Mouse (Mus musculus) G1E (cell line): ENCODE measurements around the gene Gm5148. TPM values are rescaled to one million over a fixed set of nuclear protein-coding genes. Genes with fewer than 3 reads are reported as not detected.

Experiments used
- ATAC-seq: 2 replicates; pipeline ENCODE4 v1.8.0; 2016; ENCODE audit warnings: mild to moderate bottlenecking; ENCODE audit not compliant: insufficient number of reproducible peaks, poor library complexity, low FRiP score, severe bottlenecking; ENCODE audit errors: extremely low read depth
- DNase-seq: peaks from one replicate; pipeline ENCODE4 v3.0.0; 2012; ENCODE audit warnings: low spot score
- H3K27me3 ChIP-seq: 2 replicates; pipeline ENCODE4 v1.6.1; 2012; ENCODE audit warnings: mild to moderate bottlenecking, low read length, inconsistent platforms; ENCODE audit not compliant: insufficient read depth
- H3K36me3 ChIP-seq: replicated peaks from 2 replicates; pipeline ENCODE3; 2012; ENCODE audit warnings: mild to moderate bottlenecking, inconsistent platforms
- H3K4me1 ChIP-seq: 2 replicates; pipeline ENCODE4 v1.6.1; 2012; ENCODE audit warnings: low read depth, low read length, inconsistent platforms, mixed read lengths; ENCODE audit not compliant: insufficient read depth
- H3K4me3 ChIP-seq: 2 replicates; pipeline ENCODE4 v1.5.1; 2012; ENCODE audit warnings: low read depth, mild to moderate bottlenecking, inconsistent platforms, low read length, moderate library complexity, mixed read lengths
- H3K9me3 ChIP-seq: replicated peaks from 2 replicates; pipeline ENCODE4 v1.6.1; 2012; ENCODE audit warnings: inconsistent platforms
- CTCF ChIP-seq: IDR thresholded peaks from 2 replicates; pipeline ENCODE4 v1.5.1; 2012; ENCODE audit warnings: low read depth, low read length, inconsistent platforms, mixed read lengths
- GATA1 ChIP-seq: IDR thresholded peaks from 2 replicates; pipeline ENCODE4 v1.6.1; 2012; ENCODE audit warnings: borderline replicate concordance, low read length, inconsistent platforms, mixed read lengths
- GATA2 ChIP-seq: IDR thresholded peaks from 2 replicates; pipeline ENCODE4 v1.6.1; 2012; ENCODE audit warnings: low read depth, low read length, inconsistent platforms, borderline replicate concordance
- POLR2AphosphoS5 ChIP-seq: IDR thresholded peaks from 2 replicates; pipeline ENCODE4 v1.6.1; 2012; ENCODE audit warnings: low read depth, low read length, inconsistent platforms; ENCODE audit not compliant: insufficient replicate concordance
- TAL1 ChIP-seq: conservative IDR thresholded peaks from 2 replicates; pipeline ENCODE4 v1.6.1; 2012; ENCODE audit warnings: low read depth, low read length, inconsistent platforms, mixed read lengths
- polyA plus RNA-seq: library from polyadenylated mRNA; stranded (reverse); fragments of >175 nt; gene quantifications from 2 replicates; pipeline ENCODE4 v1.2.3, GENCODE M21; 2012
- total RNA-seq, 2 experiments: library from RNA; stranded (forward) in 1 of 2; stranded (reverse) in 1 of 2; fragments of 200-1000 nt in 1 of 2; fragments of >200 nt in 1 of 2; fragmentation: Nextera tagmentation in 1 of 2; gene quantifications; 2 replicates each; pipeline ENCODE4 v1.2.3; 2014 to 2017

Gene Gm5148
- total and polyA plus RNA-seq, 3 experiments, result 0.13 to 19.8 TPM; not detected in 1

- no peak for TF ChIP-seq GATA2
- H3K4me3 ChIP-seq, result no peak overlapping the region
- H3K27me3 ChIP-seq, result peaks cover 9% of the 10 kb centered on the region; the same call in 1 of the 2 replicates
- peaks cover 63% of the 10 kb centered on the region for H3K4me1 ChIP-seq
- DNase-seq (no peak), ATAC-seq (no peak)
- no peaks in the 10 kb centered on the region for H3K36me3 ChIP-seq
- H3K9me3 ChIP-seq, result 0 out of 2 replicates have a peak, but pooled peaks cover 2% of the 10 kb centered on the region
Measured at GRCm38 (mm10) chr3:37757613-37758012, 33.3 kb upstream of the Gm5148 start.

- 0 out of 2 replicates have a peak, but pooled peaks cover 2% of the 10 kb centered on the region for H3K9me3 ChIP-seq
- H3K36me3 ChIP-seq, result no peaks in the 10 kb centered on the region
- H3K4me3 ChIP-seq, result no peak overlapping the region
- ATAC-seq (no peak), DNase-seq (no peak)
- TF ChIP-seq POLR2AphosphoS5 (no peak), GATA2 (no peak), CTCF (no peak), GATA1 (no peak), TAL1 (no peak)
- peaks cover 51% of the 10 kb centered on the region for H3K4me1 ChIP-seq
- peaks cover 9% of the 10 kb centered on the region; the same call in 1 of the 2 replicates for H3K27me3 ChIP-seq
Measured at GRCm38 (mm10) chr3:37756005-37756404, 31.7 kb upstream of the Gm5148 start.

- H3K27me3 ChIP-seq, result peaks cover 7% of the 10 kb centered on the region; the same call in 1 of the 2 replicates
- no peak for ATAC-seq
- no peak overlapping the region for H3K4me3 ChIP-seq
- H3K9me3 ChIP-seq, result 0 out of 2 replicates have a peak, but pooled peaks cover 2% of the 10 kb centered on the region
- peaks cover 39% of the 10 kb centered on the region for H3K4me1 ChIP-seq
- TF ChIP-seq GATA2 (no peak), TAL1 (no peak), POLR2AphosphoS5 (no peak), GATA1 (no peak), CTCF (no peak)
- DNase-seq, result no peak
- H3K36me3 ChIP-seq, result no peaks in the 10 kb centered on the region
Measured at GRCm38 (mm10) chr3:37754639-37755038, 30.3 kb upstream of the Gm5148 start.

GRCm38 (mm10) chr3:37753148-37753547 lies 28.9 kb upstream of the Gm5148 start:
- H3K9me3 ChIP-seq, result no peaks in the 10 kb centered on the region
- peaks cover 2% of the 10 kb centered on the region; the same call in 1 of the 2 replicates for H3K27me3 ChIP-seq
- peaks cover 36% of the 10 kb centered on the region for H3K4me1 ChIP-seq
- TF ChIP-seq CTCF (no peak), GATA2 (no peak), POLR2AphosphoS5 (no peak), TAL1 (no peak), GATA1 (no peak)
- no peak overlapping the region for H3K4me3 ChIP-seq
- DNase-seq (no peak), ATAC-seq (no peak)
- H3K36me3 ChIP-seq, result no peaks in the 10 kb centered on the region

GRCm38 (mm10) chr3:37748002-37748733 lies 23.9 kb upstream of the Gm5148 start:
- H3K27me3 ChIP-seq, result no peaks in the 10 kb centered on the region; the same call in 1 of the 2 replicates
- TF ChIP-seq GATA1 (no peak), POLR2AphosphoS5 (no peak), TAL1 (no peak), CTCF (no peak), GATA2 (no peak)
- peak; percentile 39 for DNase-seq
- no peaks in the 10 kb centered on the region for H3K36me3 ChIP-seq
- ATAC-seq, result peak; percentile 94
- H3K9me3 ChIP-seq, result no peaks in the 10 kb centered on the region
- H3K4me1 ChIP-seq, result peaks cover 29% of the 10 kb centered on the region
- H3K4me3 ChIP-seq, result no peak overlapping the region

DNA sequence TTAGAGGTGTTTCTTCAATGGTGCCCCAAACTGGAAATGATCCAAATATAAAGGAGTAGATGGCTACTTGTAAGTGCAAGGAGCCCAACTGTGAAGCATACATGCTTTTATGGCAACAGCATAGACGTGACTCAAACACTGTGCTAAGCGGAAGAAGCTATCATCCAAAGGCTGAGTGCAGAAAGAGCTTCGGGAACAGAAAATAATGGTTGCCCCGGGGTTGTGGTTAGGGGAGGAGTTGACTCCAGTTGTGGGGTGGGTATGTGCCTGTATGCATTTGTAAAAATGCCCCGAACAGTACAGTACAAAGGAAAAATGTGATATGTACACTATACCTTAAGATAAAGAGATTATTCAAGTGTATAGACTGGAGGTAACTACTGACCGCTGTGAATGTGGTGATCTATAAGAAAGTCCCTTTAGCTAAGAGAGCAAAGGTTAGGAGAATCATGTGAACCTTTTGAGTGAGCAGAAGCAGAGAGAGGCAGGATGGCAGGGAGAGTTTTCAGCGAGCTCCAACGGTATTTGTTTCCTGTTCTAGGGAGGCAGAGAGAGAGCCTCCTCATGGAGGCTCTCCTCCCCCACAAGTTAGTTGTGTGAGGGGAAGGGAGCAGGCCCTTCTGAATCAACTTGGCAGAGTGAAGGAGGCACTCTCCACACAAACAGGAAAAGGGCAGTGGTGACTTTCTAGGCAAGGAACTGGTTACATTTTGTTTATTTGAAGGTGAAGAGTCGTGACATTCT lies 23.1 kb upstream of the Gm5148 start:
- Histone ChIP-seq H3K9me3 (no peaks in the 10 kb centered on the region), H3K4me1 (peaks cover 29% of the 10 kb centered on the region), H3K27me3 (peaks cover 1% of the 10 kb centered on the region; the same call in 1 of the 2 replicates), H3K36me3 (no peaks in the 10 kb centered on the region), H3K4me3 (no peak overlapping the region)
- ATAC-seq (peak; percentile 24; the same call in 1 of the 2 replicates), DNase-seq (no peak)
- TF ChIP-seq POLR2AphosphoS5, result no peak
- TF ChIP-seq GATA1, result no peak
- no peak for TF ChIP-seq TAL1
- no peak for TF ChIP-seq GATA2
- TF ChIP-seq CTCF, result no peak
